Mouse (Mus musculus) liver, embryonic 18 days (tissue): ENCODE results near the gene Atg9b. TPM values are rescaled to one million over a fixed set of nuclear protein-coding genes. Genes with fewer than 3 reads are reported as not detected.

Experiments used
- polyA plus RNA-seq: library from polyadenylated mRNA; depleted of rRNA; stranded (reverse); fragments of >200 nt; gene quantifications from 2 replicates; pipeline ENCODE4 v1.2.3, GENCODE M21; 2012; rRNA removed

Gene Atg9b
- polyA plus RNA-seq: 5.7 and 8.2 TPM in 2 replicates

DNA sequence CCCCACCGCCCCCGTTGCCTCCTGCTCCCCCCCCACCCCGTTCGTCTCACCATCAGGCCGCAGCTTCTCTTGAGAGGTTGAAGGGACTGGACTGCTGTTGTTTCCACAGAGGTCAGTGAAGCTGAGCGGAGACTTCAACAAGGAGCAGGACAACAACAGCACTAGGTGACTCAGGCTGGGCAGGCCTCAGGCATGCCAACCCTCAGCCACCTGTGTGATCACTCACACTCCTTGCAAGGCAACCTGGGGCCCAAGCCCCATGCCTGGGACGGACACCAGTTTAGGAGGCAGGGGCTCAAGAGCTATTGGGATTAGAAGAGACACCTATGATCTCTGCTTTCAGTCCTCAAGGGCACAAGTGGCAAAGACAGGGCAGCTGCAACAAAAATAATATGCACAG lies at the start of gene Atg9b:
Gene Atg9b, minus strand, starts transcription at position 280 of the 400 bp plus-strand sequence.

DNA sequence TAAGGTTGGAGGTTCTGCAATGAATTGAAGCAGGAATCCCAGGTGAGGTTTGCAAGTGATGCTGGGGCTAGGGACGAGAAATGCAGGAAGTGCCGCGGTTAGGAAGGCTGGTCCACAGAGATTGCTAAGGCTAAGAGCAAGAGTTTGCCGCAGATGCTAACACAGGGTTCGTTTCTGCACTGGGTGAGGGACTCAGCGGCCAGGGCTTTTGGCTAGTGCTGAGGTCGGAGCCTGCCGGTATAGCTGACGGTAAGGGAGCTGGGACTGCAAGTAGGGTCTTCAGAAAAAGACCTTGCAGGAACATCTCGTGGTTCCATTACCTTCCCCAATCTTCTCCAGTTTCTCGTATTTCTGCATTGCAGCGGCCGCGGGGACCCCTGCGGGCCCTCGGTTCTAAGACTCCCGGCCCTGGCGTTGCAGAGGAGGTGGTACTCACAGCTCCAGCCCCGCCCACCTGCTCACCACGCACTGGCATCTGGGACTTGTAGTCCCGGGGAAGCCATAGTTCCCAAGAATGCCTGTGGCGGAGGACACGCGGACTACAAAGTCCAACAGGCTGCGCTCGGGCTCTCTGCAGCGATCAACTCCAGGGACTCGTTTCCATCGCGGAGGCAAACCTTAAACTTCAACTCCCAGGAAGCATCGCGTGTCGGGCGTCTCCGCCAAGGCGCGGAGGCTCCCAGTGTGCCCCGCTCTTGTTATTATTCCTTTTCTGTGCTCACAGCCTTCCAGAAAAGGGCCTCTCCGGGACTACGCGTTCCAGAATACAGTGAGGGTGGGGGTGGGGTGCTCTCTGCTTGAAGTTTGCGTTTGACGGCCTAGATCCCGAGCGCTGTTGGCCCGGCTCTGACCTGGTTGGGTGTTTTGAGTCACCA lies 31.4 kb upstream of the Atg9b start, which contains the start of the genes Cdk5 and Slc4a2:
Gene Cdk5, minus strand, starts transcription at position 402 of the 875 bp plus-strand sequence.
Gene Slc4a2, plus strand, starts transcription at position 709 of the 875 bp plus-strand sequence.

DNA sequence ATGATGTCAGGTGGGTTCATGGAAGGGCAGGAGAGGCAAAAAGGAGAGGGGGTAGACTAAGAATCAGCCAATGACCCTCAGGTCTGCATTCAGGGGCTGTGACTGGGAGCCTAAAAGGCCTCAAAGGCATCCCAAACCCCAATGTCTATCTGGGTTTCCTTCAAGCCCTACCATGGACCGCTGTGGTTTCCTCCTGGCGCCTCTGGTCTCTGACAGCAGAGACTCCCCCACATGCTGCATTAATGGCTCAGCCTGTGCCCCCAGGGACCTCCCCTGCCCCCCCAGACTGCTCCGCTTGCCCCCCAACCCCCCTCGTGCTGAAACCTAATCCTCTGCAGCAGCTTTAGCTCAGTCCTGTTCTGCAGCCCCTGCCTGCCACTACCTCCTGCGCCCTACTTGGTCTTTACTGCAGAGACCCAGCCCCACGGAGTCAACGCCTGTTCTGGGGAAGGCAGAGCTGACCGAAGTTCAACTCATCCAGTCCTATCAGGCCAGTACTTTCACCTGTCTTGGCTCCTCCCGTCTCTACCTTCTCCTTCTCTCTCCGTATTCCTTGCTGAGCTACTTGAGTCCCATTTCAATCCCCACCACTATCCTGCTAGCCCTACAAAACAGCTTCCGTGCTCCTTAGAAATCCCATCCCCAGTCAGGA lies 21.2 kb upstream of the Atg9b start, which contains the start of gene Asic3:
Gene Asic3, plus strand, starts transcription at position 351 of the 652 bp plus-strand sequence.

DNA sequence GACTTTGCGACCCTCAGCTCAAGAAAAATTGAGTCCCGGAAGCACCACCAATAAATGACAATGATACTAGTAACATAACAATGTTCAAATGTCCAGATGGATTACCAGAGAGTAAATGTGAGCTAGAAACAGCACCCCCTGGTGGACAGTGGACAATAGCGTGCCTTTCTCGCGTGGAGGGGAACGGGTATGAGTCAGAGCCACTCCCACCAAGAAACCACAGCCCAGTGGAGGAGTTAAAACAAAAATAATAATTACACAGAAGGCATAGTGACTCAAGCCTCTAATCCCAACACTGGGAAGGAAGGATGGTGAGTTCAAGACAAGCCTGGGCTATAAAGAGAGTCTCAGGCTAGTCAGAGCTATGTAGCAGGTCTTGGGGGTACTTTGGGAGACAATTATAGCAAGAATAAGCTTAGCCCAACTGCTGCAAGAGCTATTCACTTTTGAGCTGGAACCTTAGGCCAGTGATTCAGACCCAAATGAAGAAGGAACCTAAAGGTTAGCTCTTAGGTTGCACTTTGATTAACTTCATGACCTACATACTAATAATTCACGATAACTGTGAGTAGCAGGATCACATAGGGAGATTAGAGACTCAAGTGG lies 1.6 kb upstream of the Atg9b start, which contains the start of gene Abcb8:
Gene Abcb8, plus strand, starts transcription at position 272 of the 606 bp plus-strand sequence.

DNA sequence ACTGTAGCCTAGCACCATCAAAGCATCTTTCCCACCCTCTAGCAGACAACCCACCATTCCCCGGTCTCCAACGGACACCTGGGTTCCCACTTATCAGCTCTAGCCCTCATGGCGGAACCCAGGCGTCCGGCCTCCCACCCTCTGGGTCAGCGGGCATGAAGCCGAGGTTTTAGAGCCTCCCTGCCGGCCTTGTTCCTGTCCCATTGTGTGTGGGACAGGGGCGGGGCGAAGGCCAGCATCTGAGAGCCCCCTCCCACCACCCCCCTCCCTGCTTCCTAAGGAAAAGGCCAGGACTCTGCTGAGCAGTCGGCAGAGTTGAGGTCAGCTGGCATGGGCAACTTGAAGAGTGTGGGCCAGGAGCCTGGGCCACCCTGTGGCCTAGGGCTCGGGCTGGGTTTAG lies 27.4 kb downstream of the Atg9b start, which contains the start of gene Nos3:
Gene Nos3, plus strand, starts transcription at position 303 of the 400 bp plus-strand sequence.

DNA sequence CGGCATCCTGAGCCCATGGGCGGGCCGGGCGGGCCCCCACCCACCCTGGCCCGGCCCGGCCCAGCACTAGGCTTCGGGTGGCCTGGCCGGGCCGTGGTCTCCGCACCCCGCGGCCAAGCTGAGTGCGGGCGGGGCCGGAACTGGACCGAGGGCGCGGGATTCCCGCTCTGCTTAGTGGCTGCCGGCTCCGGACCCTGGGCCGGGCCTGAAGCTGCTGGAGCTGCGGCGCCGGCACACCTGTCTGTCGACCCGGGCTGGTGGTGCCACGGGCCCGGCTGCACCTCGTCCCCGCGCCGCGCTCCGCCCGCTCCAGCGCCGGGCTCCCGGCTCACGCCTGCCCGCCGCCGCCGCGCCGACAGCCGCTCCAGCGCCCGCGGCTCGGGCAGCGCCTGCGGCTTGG lies 40.7 kb downstream of the Atg9b start, which contains the start of gene Kcnh2:
Gene Kcnh2, minus strand, starts transcription at position 327 of the 400 bp plus-strand sequence.

Other genes starting within 250 kb of the Atg9b start
- 3.3 and 3.4 TPM in 2 replicates for gene Nupl2, start 227.2 kb downstream of the Atg9b start, polyA plus RNA-seq
- gene Kcnh2, start 40.5 kb downstream of the Atg9b start, polyA plus RNA-seq: 0.70 and 0.86 TPM in 2 replicates
- gene Nos3, start 27.3 kb downstream of the Atg9b start, polyA plus RNA-seq: 2.1 and 2.6 TPM in 2 replicates
- 22.3 and 23.8 TPM in 2 replicates for gene Abcb8, start 1.5 kb upstream of the Atg9b start, polyA plus RNA-seq
- gene Asic3, start 21.2 kb upstream of the Atg9b start, polyA plus RNA-seq: 0.25 and 0.31 TPM in 2 replicates
- gene Cdk5, start 31.4 kb upstream of the Atg9b start, polyA plus RNA-seq: 18.9 and 21.8 TPM in 2 replicates
- gene Slc4a2, start 31.7 kb upstream of the Atg9b start, polyA plus RNA-seq: 14.2 and 14.9 TPM in 2 replicates
- 68.3 and 84.0 TPM in 2 replicates for gene Fastk, start 53.1 kb upstream of the Atg9b start, polyA plus RNA-seq
- gene Tmub1, start 55.7 kb upstream of the Atg9b start, polyA plus RNA-seq: 6.2 and 6.4 TPM in 2 replicates
- gene Agap3, start 60.0 kb upstream of the Atg9b start, polyA plus RNA-seq: 10.9 and 14.0 TPM in 2 replicates
- gene Gbx1, start 135.1 kb upstream of the Atg9b start, polyA plus RNA-seq: not detected in 2 replicates
- gene Asb10, start 148.8 kb upstream of the Atg9b start, polyA plus RNA-seq: 0.07 and 0.14 TPM in 2 replicates
- 0.01 and 0.02 TPM in 2 replicates for gene 4931409K22Rik, start 164.7 kb upstream of the Atg9b start, polyA plus RNA-seq
- 19.8 and 20.2 TPM in 2 replicates for gene Abcf2, start 185.3 kb upstream of the Atg9b start, polyA plus RNA-seq
- gene Chpf2, start 194.6 kb upstream of the Atg9b start, polyA plus RNA-seq: 7.7 and 8.8 TPM in 2 replicates
- gene Smarcd3, start 232.3 kb upstream of the Atg9b start, polyA plus RNA-seq: 1.1 and 1.4 TPM in 2 replicates